Mouse (Mus musculus) heart, adult 2 months (tissue): ENCODE results near the gene Gm45234.

Source experiments
- CTCF ChIP-seq: fragments of 200-600 bp; IDR thresholded peaks from 2 replicates; pipeline ENCODE4 v1.8.1; 2022; ENCODE audit warnings: antibody characterized with exemption, mild to moderate bottlenecking, moderate library complexity
- EP300 ChIP-seq: fragments of 200-500 bp; IDR thresholded peaks from 2 replicates; pipeline ENCODE4 v1.6.1; 2011; ENCODE audit warnings: low read depth, low read length, control low read depth; ENCODE audit not compliant: insufficient read depth
- POLR2A ChIP-seq: fragments of 200-500 bp; IDR thresholded peaks from 2 replicates; pipeline ENCODE4 v1.6.1; 2011; ENCODE audit warnings: mild to moderate bottlenecking, low read depth, low read length, control low read depth; ENCODE audit not compliant: insufficient read depth

GRCm38 (mm10) chr6:124770511-124770910, 14.7 kb upstream of the Gm45234 start:
- TF ChIP-seq POLR2A (no peak), EP300 (no peak), CTCF (no peak)
